Mouse (Mus musculus) MEL (cell line): Measurements from ENCODE around the gene Eri3.

Experiments
- BHLHE40 ChIP-seq: IDR thresholded peaks from 2 replicates; pipeline ENCODE4 v1.6.1; 2012; ENCODE audit warnings: low read depth, mild to moderate bottlenecking, inconsistent platforms, low read length, improper control_type of control experiment, borderline replicate concordance
- CTCF ChIP-seq, 3 experiments: IDR thresholded peaks in 2 of 3; conservative IDR thresholded peaks in 1 of 3; 2 replicates each; pipeline ENCODE4 v1.5.1; 2011 to 2012; ENCODE audit warnings: low read length in 3 of 3, low read depth in 2 of 3, mild to moderate bottlenecking in 2 of 3, improper control_type of control experiment in 1 of 3, inconsistent platforms in 1 of 3, mixed read lengths in 1 of 3, moderate library complexity in 1 of 3; ENCODE audit not compliant: control insufficient read depth in 1 of 3, insufficient read depth in 1 of 3, poor library complexity in 1 of 3, severe bottlenecking in 1 of 3
- E2F4 ChIP-seq: IDR thresholded peaks from 2 replicates; pipeline ENCODE4 v1.6.1; 2011; ENCODE audit warnings: low read depth, low read length, improper control_type of control experiment, borderline replicate concordance
- ELF1 ChIP-seq: IDR thresholded peaks from 2 replicates; pipeline ENCODE4 v1.6.1; 2014; ENCODE audit warnings: low read depth, mild to moderate bottlenecking, inconsistent platforms, low read length, improper control_type of control experiment, moderate library complexity
- EP300 ChIP-seq, 2 experiments: IDR thresholded peaks; 2 replicates each; pipeline ENCODE4 v1.6.1; 2011; ENCODE audit warnings: improper control_type of control experiment in 2 of 2, low read length in 2 of 2, low read depth in 1 of 2, mild to moderate bottlenecking in 1 of 2
- GATA1 ChIP-seq: IDR thresholded peaks from 2 replicates; pipeline ENCODE4 v1.6.1; 2011; ENCODE audit warnings: low read depth, low read length, improper control_type of control experiment
- MAX ChIP-seq: IDR thresholded peaks from 2 replicates; pipeline ENCODE4 v1.6.1; 2011; ENCODE audit warnings: low read length, improper control_type of control experiment
- NELFE ChIP-seq: IDR thresholded peaks from 2 replicates; pipeline ENCODE4 v1.6.1; 2011; ENCODE audit warnings: low read depth, low read length, improper control_type of control experiment
- POLR2A ChIP-seq, 2 experiments: IDR thresholded peaks; 2 replicates each; pipeline ENCODE4 v1.6.1; 2011 to 2012; ENCODE audit warnings: low read length in 2 of 2, mild to moderate bottlenecking in 2 of 2, control low read depth in 1 of 2, improper control_type of control experiment in 1 of 2, low read depth in 1 of 2, moderate library complexity in 1 of 2; ENCODE audit not compliant: control insufficient read depth in 1 of 2, insufficient read depth in 1 of 2, poor library complexity in 1 of 2
- RAD21 ChIP-seq: IDR thresholded peaks from 2 replicates; pipeline ENCODE4 v1.6.1; 2011; ENCODE audit warnings: mild to moderate bottlenecking, low read depth, low read length, improper control_type of control experiment
- TBP ChIP-seq: IDR thresholded peaks from 2 replicates; pipeline ENCODE4 v1.8.0; 2011; ENCODE audit warnings: low read depth, low read length, improper control_type of control experiment
- TCF12 ChIP-seq: IDR thresholded peaks from 2 replicates; pipeline ENCODE4 v1.6.1; 2014; ENCODE audit warnings: low read depth, mild to moderate bottlenecking, inconsistent platforms, low read length, improper control_type of control experiment, moderate library complexity
- USF2 ChIP-seq, 2 experiments: IDR thresholded peaks; 2 replicates each; pipeline ENCODE4 v1.6.1; 2011 to 2012; ENCODE audit warnings: improper control_type of control experiment in 2 of 2, low read length in 2 of 2, borderline replicate concordance in 1 of 2, inconsistent platforms in 1 of 2, low read depth in 1 of 2, mild to moderate bottlenecking in 1 of 2; ENCODE audit not compliant: insufficient read depth in 1 of 2
- ZC3H11A ChIP-seq: IDR thresholded peaks from 2 replicates; pipeline ENCODE4 v1.6.1; 2012; ENCODE audit warnings: low read depth, mild to moderate bottlenecking, inconsistent platforms, low read length, improper control_type of control experiment

DNA sequence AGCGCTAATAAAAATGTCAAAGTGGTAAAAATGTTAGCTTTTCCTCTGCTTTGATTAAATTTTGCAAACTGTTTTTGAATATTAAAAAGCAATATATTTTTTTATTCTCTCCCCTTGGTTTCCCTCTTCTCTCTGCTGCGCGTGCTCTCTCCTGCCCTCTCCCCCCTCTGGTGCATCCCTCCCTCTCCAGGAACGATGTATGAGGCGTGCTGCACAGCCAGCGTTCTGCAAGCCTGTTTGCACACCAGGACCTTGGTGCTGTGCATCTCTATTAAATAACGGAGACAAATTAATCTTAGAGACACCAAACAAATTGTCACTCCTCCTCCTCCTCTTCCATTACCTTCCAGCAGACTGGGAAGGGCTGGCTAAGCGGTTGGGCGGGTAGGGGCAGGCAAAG lies 31.5 kb downstream of the Eri3 start:
- TF ChIP-seq USF2 (IDR thresholded peaks at IDR 0.05; ENCODE audit: borderline replicate concordance in 1 of 2, insufficient read depth in 1 of 2, low read depth in 1 of 2, low read length in 2 of 2) (no peak), TCF12 (no peak), CTCF (IDR thresholded peaks at IDR 0.05 in 2 of 3, conservative IDR thresholded peaks at IDR 0.05 in 1 of 3; ENCODE audit: control insufficient read depth in 1 of 3, insufficient read depth in 1 of 3, low read depth in 2 of 3, low read length in 3 of 3, poor library complexity in 1 of 3, severe bottlenecking in 1 of 3) (no peak), EP300 (IDR thresholded peaks at IDR 0.05; ENCODE audit: low read depth in 1 of 2, low read length in 2 of 2) (no peak), POLR2A (IDR thresholded peaks at IDR 0.05; ENCODE audit: control insufficient read depth in 1 of 2, insufficient read depth in 1 of 2, low read depth in 1 of 2, low read length in 2 of 2, poor library complexity in 1 of 2) (no peak), GATA1 (no peak), TBP (no peak), E2F4 (no peak), RAD21 (no peak), ELF1 (no peak), ZC3H11A (no peak), BHLHE40 (no peak), NELFE (no peak), MAX (no peak)
